ENCODE assay signal across 8 mouse cellular contexts in the genomic region with DNA sequence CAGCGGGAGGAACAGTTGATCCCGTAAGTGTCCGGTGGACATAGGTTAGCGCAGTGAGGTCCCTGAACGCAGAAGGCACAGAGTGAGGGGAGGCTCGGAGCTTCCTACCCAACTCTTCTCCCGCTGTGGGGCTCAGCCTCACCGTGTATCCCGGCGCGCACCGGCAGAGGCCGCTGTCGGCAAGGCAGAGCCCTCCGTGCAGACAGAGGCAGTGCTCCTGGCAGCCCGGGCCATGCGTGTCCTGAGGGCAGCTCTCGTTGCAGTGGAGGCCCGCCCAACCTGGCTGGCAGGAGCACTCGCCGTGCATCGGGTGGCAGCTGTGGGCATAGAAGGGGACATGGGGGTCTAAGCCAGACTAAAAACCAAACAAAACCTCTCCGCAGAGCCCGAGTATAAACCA. TPM values are rescaled to one million over a fixed set of nuclear protein-coding genes. Genes with fewer than 3 reads are reported as not detected.
DNase-seq lines count a peak whose midpoint lies in the region; ATAC-seq and TF ChIP-seq lines count a peak whose summit lies in the region.

No protein-coding gene starts in this region.

- 2% methylated on average over 24 of the region's 24 CpGs for WGBS in forebrain, embryonic 12.5 days
- WGBS in heart, embryonic 15.5 days, result 6% methylated on average over 24 of the region's 24 CpGs
- WGBS in liver, embryonic 11.5 days, result 15% methylated on average over 24 of the region's 24 CpGs

- peaks cover 9% of the 10 kb centered on the region for H3K27me3 ChIP-seq in C2C12 (ENCODE audit: control insufficient read depth, insufficient read depth, insufficient read length)
- H3K27me3 ChIP-seq in forebrain, embryonic 12.5 days, result peaks cover 46% of the 10 kb centered on the region
- H3K27me3 ChIP-seq in heart, embryonic 15.5 days, result peaks cover 25% of the 10 kb centered on the region
- H3K27me3 ChIP-seq in liver, embryonic 11.5 days (replicated peaks; ENCODE audit: control insufficient read depth, insufficient read depth, low read length), result peaks cover 12% of the 10 kb centered on the region

- TF ChIP-seq CTCF in C2C12 (IDR thresholded peaks at IDR 0.05; ENCODE audit: control insufficient read depth, insufficient read depth, insufficient read length), result peak; percentile 94

- peak; percentile 85 for ATAC-seq in forebrain, embryonic 12.5 days (ENCODE audit: low FRiP score)
- peak; percentile 84 for ATAC-seq in heart, embryonic 15.5 days (replicated peaks; ENCODE audit: insufficient number of reproducible peaks, insufficient read depth, low FRiP score, low read depth)
- ATAC-seq in liver, embryonic 11.5 days (replicated peaks; ENCODE audit: low FRiP score), result peak; percentile 63; the same call in 1 of the 2 replicates

- H3K4me2 ChIP-seq in forebrain, embryonic 12.5 days, result peak overlapping the region; percentile 49
- peak overlapping the region; percentile 54 for H3K4me2 ChIP-seq in heart, embryonic 15.5 days
- H3K4me2 ChIP-seq in liver, embryonic 11.5 days, result peak overlapping the region; percentile 31

- no peaks in the 10 kb centered on the region for H3K9me3 ChIP-seq in forebrain, embryonic 12.5 days
- H3K9me3 ChIP-seq in heart, embryonic 15.5 days (replicated peaks), result no peaks in the 10 kb centered on the region
- no peaks in the 10 kb centered on the region for H3K9me3 ChIP-seq in liver, embryonic 11.5 days (ENCODE audit: control insufficient read depth, low read length)

- H3K4me1 ChIP-seq in forebrain, embryonic 12.5 days, result peaks cover 11% of the 10 kb centered on the region
- H3K4me1 ChIP-seq in heart, embryonic 15.5 days (replicated peaks), result peaks cover 12% of the 10 kb centered on the region; the same call in 1 of the 2 replicates
- H3K4me1 ChIP-seq in liver, embryonic 11.5 days (replicated peaks; ENCODE audit: control insufficient read depth, insufficient read depth, low read length), result no peaks in the 10 kb centered on the region; the same call in 1 of the 2 replicates

- H3K79me2 ChIP-seq in C2C12 (ENCODE audit: control insufficient read depth, insufficient read depth), result no peaks in the 10 kb centered on the region

- no peak overlapping the region for H3K4me3 ChIP-seq in C2C12 (ENCODE audit: insufficient read depth, poor library complexity, severe bottlenecking)
- peak overlapping the region; percentile 25 for H3K4me3 ChIP-seq in forebrain, embryonic 12.5 days (replicated peaks)
- peak overlapping the region; percentile 17; the same call in 1 of the 2 replicates for H3K4me3 ChIP-seq in heart, embryonic 15.5 days
- H3K4me3 ChIP-seq in liver, embryonic 11.5 days (ENCODE audit: low read depth, low read length), result no peak overlapping the region

- H3K79me3 ChIP-seq in C2C12 (ENCODE audit: low read depth), result no peaks in the 10 kb centered on the region

- H3K9ac ChIP-seq in forebrain, embryonic 12.5 days, result 0 out of 2 replicates have a peak overlapping the region, but pooled peaks have one; percentile 41
- no peak overlapping the region for H3K9ac ChIP-seq in heart, embryonic 15.5 days
- no peak overlapping the region for H3K9ac ChIP-seq in liver, embryonic 11.5 days (ENCODE audit: low read depth, low read length)

- H3ac ChIP-seq in C2C12 (ENCODE audit: control insufficient read depth, insufficient read length, low read depth), result no peak overlapping the region

- H3K36me3 ChIP-seq in C2C12 (ENCODE audit: control insufficient read depth, insufficient read depth), result no peaks in the 10 kb centered on the region
- no peaks in the 10 kb centered on the region for H3K36me3 ChIP-seq in forebrain, embryonic 12.5 days (replicated peaks)
- peaks cover 5% of the 10 kb centered on the region; the same call in 1 of the 2 replicates for H3K36me3 ChIP-seq in heart, embryonic 15.5 days
- no peaks in the 10 kb centered on the region; the same call in 1 of the 2 replicates for H3K36me3 ChIP-seq in liver, embryonic 11.5 days (ENCODE audit: control insufficient read depth, insufficient read depth, low read length)

- peak; percentile 26 for DNase-seq in brain, embryonic 18.5 days (ENCODE audit: low read depth, low spot score)
- DNase-seq in kidney, postnatal 10 days, result peak; percentile 94
- peak; percentile 78 for DNase-seq in liver, embryonic 11.5 days (ENCODE audit: low spot score)
- peak; percentile 84 for DNase-seq in naive thymus-derived CD4-positive, alpha-beta T cell, adult 2 months (ENCODE audit: low read depth)
- peak; percentile 69 to 71 for DNase-seq in spleen, postnatal 36 days (ENCODE audit: low spot score in 2 of 2)

- H3K27ac ChIP-seq in forebrain, embryonic 12.5 days, result no peak overlapping the region
- no peak overlapping the region for H3K27ac ChIP-seq in heart, embryonic 15.5 days
- H3K27ac ChIP-seq in liver, embryonic 11.5 days (ENCODE audit: low read depth, low read length), result no peak overlapping the region

TF ChIP-seq in C2C12, 6 proteins besides CTCF, POLR2A, EP300 and RAD21:
- no peak for TF ChIP-seq CEBPB (IDR thresholded peaks at IDR 0.05; ENCODE audit: low read depth)
- TF ChIP-seq MAX (IDR thresholded peaks at IDR 0.05), result no peak
- no peak for TF ChIP-seq MYOG (IDR thresholded peaks at IDR 0.05; ENCODE audit: control insufficient read depth, extremely low read depth, insufficient read length)
- no peak for TF ChIP-seq USF1 (IDR thresholded peaks at IDR 0.05; ENCODE audit: low read depth)
- TF ChIP-seq MYOD1 (IDR thresholded peaks at IDR 0.05; ENCODE audit: control insufficient read depth, insufficient read length, low read depth), result no peak
- no peak for TF ChIP-seq FOSL1 (IDR thresholded peaks at IDR 0.05; ENCODE audit: insufficient read depth, low read length, poor library complexity, severe bottlenecking)

RNA-seq across cellular contexts. Expression of a gene that starts 7.5 kb away (rescaled TPM):
- polyA plus RNA-seq in C2C12 (2012; fragmentation: generic; extraction: Trizol), result 0.08 TPM
- 0.26 and 0.37 TPM in 2 replicates for polyA plus RNA-seq in forebrain, embryonic 12.5 days (2016; fragmentation: Nextera tagmentation; extraction: Ambion mirVana)
- polyA plus RNA-seq in heart, embryonic 15.5 days (2015; fragmentation: Nextera tagmentation; extraction: Ambion mirVana), result 0.29 and 0.70 TPM in 2 replicates
- polyA plus RNA-seq in liver, embryonic 11.5 days (2014; fragmentation: Nextera tagmentation; extraction: Ambion mirVana), result 0.23 TPM in 1 of 2 replicates, not detected in the other

RNA-seq across cellular contexts. Expression of a gene that starts 39.0 kb away (rescaled TPM):
- not detected for polyA plus RNA-seq in C2C12 (2012; fragmentation: generic; extraction: Trizol)
- polyA plus RNA-seq in forebrain, embryonic 12.5 days (2016; fragmentation: Nextera tagmentation; extraction: Ambion mirVana), result 1.1 and 1.4 TPM in 2 replicates
- polyA plus RNA-seq in heart, embryonic 15.5 days (2015; fragmentation: Nextera tagmentation; extraction: Ambion mirVana), result 0.40 and 4.9 TPM in 2 replicates
- polyA plus RNA-seq in liver, embryonic 11.5 days (2014; fragmentation: Nextera tagmentation; extraction: Ambion mirVana), result 0.62 and 1.1 TPM in 2 replicates

RNA-seq across cellular contexts. Expression of a gene that starts 40.8 kb away (rescaled TPM):
- polyA plus RNA-seq in C2C12 (2012; fragmentation: generic; extraction: Trizol), result not detected
- polyA plus RNA-seq in forebrain, embryonic 12.5 days (2016; fragmentation: Nextera tagmentation; extraction: Ambion mirVana), result 0.65 and 1.0 TPM in 2 replicates
- 0.08 and 0.11 TPM in 2 replicates for polyA plus RNA-seq in heart, embryonic 15.5 days (2015; fragmentation: Nextera tagmentation; extraction: Ambion mirVana)
- polyA plus RNA-seq in liver, embryonic 11.5 days (2014; fragmentation: Nextera tagmentation; extraction: Ambion mirVana), result 0.05 and 0.06 TPM in 2 replicates

Comparison
In these comparisons a context has a peak if more than half of its experiments do, and no peak if none do; other contexts are left out.
1. H3K4me3 ChIP-seq: peak in forebrain, embryonic 12.5 days (single experiment) and heart, embryonic 15.5 days (single experiment); none in C2C12 (single experiment) and liver, embryonic 11.5 days (single experiment).
2. DNase-seq: peak in every context shown above with its lines; median percentile 94 in kidney, postnatal 10 days; 84 in naive thymus-derived CD4-positive, alpha-beta T cell, adult 2 months; 78 in liver, embryonic 11.5 days; 70 in spleen, postnatal 36 days; 26 in brain, embryonic 18.5 days.
3. Peak in every context shown above with its lines, with median percentiles within 50 percentile points of each other: ATAC-seq and H3K4me2 ChIP-seq.